Mouse (Mus musculus): ENCODE measurements around the gene B4gat1. TPM values are rescaled to one million over a fixed set of nuclear protein-coding genes. Genes with fewer than 3 reads are reported as not detected.

Gene B4gat1
- polyA plus RNA-seq, 1 experiment from 2014 or later, result 42.8 TPM

DNA sequence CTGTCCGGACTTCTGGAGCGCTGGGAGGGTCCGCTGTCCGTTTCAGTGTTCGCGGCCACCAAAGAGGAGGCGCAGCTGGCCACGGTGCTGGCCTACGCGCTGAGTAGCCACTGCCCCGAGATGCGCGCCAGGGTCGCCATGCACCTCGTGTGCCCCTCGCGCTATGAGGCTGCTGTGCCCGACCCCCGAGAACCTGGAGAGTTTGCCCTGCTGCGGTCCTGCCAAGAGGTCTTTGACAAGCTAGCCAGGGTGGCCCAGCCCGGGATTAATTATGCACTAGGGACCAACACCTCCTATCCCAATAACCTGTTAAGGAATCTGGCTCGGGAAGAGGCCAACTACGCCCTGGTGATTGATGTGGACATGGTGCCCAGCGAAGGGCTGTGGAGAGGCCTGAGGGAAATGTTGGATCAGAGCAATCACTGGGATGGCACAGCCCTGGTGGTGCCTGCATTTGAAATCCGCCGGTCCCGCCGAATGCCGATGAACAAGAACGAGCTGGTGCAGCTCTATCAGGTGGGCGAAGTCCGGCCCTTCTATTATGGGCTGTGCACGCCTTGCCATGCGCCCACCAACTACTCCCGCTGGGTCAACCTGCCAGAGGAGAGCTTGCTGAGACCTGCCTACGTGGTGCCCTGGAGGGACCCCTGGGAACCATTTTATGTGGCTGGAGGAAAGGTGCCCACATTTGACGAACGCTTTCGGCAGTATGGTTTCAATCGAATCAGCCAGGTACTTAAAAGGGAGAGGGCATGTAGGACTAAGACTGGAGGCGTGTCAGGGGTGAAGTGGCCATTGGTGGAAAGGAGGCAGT lies 882 bp downstream of the B4gat1 start:
- WGBS, result 17% methylated on average over 41 of the region's 41 CpGs
- no peaks in the 10 kb centered on the region for H3K27me3 ChIP-seq (ENCODE audit: insufficient read depth, poor library complexity, severe bottlenecking)

DNA sequence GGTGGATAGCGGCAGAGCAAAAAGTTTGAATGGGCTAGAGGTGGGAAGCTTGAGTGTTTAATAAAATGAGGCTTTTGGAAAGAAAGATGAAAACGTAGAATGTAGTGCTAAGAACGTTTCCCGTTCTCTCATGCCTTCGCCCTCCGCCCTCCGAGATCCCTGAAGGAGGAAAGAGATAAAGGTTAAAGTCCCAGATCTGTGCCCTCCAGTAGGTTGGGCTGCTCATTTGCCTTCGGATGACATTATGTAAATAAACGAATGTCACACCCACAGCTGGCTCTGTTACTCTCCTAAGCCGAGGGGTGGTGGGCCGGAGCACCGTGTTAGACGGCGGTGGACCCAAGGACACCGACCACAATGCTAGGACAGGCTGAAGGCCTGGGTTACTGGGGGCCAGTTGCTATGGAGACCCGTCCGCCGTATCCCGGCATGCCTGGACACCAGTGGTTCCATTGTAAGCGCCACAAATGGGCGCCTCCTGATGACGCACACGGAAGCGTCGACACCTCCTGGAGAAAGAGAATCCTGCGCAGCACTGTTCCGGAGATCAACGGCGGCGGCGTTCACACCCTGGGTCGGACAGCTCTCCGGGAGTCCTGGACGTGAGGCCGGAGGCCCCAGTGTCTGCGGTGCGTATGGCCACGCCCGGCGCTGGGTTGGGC lies 2.4 kb downstream of the B4gat1 start, which contains the start of gene Brms1:
Gene Brms1, plus strand, starts transcription at position 493 of the 662 bp plus-strand sequence.
- no peaks in the 10 kb centered on the region for H3K27me3 ChIP-seq (ENCODE audit: insufficient read depth, poor library complexity, severe bottlenecking)
- peaks cover 16% of the 10 kb centered on the region for H3K36me3 ChIP-seq
- peak within 1 kb of the TSS; percentile 84 for H3K27ac ChIP-seq
- WGBS, result 6% methylated on average over 40 of the region's 40 CpGs
- peak within 1 kb of the TSS; percentile 85 for H3K4me3 ChIP-seq
- H3K4me1 ChIP-seq, result peaks cover 33% of the 10 kb centered on the region
- peak; percentile 98 for DNase-seq (ENCODE audit: low spot score)
- no peaks in the 10 kb centered on the region for H3K9me3 ChIP-seq

More for the DNA sequence above, 882 bp downstream of the B4gat1 start:
- Histone ChIP-seq H3K36me3 (peaks cover 6% of the 10 kb centered on the region), H3K27ac (peak overlapping the region; percentile 87), H3K4me1 (peaks cover 33% of the 10 kb centered on the region), H3K9me3 (no peaks in the 10 kb centered on the region), H3K4me3 (peak overlapping the region; percentile 85)
- no peak for DNase-seq (ENCODE audit: low spot score)

DNA sequence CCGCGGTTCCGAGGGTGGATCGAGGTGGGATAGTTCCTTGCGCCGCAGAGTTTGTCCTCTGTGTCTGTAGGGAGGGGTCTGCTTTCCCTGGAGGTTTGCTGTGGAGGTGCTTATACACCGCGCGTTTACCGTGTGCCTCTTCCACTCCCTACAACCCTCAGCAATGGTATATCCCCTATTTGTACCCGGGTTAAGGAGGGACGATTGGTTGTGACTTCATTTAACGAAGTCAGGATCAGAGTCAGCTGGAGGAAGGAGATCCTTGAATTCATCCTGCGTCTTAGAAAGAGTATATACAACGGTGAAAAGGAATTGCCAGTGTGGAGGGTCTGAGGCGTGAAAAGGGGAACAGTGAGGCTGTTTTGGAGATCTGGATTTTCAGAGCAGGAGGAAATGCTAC lies 3.0 kb downstream of the B4gat1 start:
- H3K9me3 ChIP-seq, result no peaks in the 10 kb centered on the region
- WGBS, result 2% methylated on average over 16 of the region's 16 CpGs
- no peaks in the 10 kb centered on the region for H3K27me3 ChIP-seq (ENCODE audit: insufficient read depth, poor library complexity, severe bottlenecking)
- peaks cover 33% of the 10 kb centered on the region for H3K4me1 ChIP-seq
- peak overlapping the region; percentile 85 for H3K4me3 ChIP-seq
- DNase-seq (ENCODE audit: low spot score), result peak; percentile 61
- peaks cover 22% of the 10 kb centered on the region for H3K36me3 ChIP-seq
- H3K27ac ChIP-seq, result peak overlapping the region; percentile 84

DNA sequence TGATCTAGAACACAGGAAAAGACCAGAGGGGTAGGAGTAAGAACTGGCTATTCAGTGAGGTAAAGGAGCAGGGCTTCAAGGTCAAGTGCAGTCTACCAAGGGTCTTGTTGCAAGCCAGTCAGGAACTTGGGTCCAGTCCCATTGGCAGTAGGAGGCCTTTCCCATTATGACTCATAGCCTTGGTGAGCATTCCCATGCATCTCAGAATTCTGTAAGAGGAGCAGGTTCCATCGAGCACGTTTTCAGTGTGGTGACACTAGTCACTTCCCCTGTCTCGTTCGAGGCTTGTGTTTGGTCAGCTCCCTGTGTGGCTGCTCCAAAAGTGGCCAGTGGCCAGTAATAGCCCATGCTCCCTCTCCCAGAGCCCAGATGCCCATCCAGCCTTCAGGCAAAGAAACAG lies 6.9 kb downstream of the B4gat1 start:
- peaks cover 34% of the 10 kb centered on the region for H3K4me1 ChIP-seq
- H3K27me3 ChIP-seq (ENCODE audit: insufficient read depth, poor library complexity, severe bottlenecking), result peaks cover 7% of the 10 kb centered on the region; the same call in 1 of the 2 replicates
- 73% methylated on average over 4 of the region's 4 CpGs for WGBS
- no peak for DNase-seq (ENCODE audit: low spot score)
- no peak overlapping the region for H3K4me3 ChIP-seq
- no peak overlapping the region for H3K27ac ChIP-seq
- H3K36me3 ChIP-seq, result peaks cover 52% of the 10 kb centered on the region
- no peaks in the 10 kb centered on the region for H3K9me3 ChIP-seq

DNA sequence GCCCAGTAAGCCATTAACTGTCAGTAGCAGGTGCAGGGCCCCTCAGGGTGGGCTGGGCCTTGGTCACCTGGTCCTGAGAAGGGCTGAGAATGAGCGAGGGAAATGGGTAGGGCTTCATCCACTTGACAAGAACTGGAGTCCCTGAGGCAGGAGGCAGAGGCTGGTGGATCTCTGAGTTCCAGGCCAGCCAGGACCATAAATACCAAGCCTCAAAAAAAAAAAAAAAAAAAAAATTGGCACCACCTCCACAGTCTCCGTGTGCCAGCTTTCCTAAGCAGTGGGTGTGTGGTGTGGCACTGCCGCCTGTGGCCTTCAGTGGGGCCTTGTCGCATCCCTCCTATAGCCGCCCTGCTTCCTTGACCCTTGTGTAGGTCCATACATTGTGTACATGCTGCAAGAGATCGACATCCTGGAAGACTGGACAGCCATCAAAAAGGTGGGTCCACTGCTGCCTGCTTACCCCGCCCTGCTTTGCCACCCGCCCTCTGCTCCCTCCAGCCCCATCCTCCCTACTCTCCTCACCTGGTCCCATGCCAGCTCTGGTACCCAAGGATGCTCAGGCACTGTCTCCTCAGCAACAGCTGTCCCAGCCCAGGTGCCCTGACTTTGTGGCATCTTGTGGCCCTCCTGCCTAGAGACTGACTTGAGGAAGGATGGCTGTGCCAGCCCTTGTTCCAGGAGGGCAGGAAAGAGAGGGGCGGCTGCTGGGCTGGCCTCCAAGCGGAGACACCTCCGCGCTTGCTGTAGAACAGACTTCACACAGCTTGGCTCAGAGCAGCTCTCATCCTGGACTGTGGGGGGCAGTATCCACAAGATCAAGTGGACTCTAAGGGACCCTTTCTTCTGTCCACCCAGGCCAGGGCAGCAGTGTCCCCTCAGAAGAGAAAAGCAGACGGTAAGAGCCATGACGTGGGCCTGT lies 9.8 kb downstream of the B4gat1 start:
- no peak for DNase-seq (ENCODE audit: low spot score)
- no peak overlapping the region for H3K4me3 ChIP-seq
- peaks cover 35% of the 10 kb centered on the region for H3K27me3 ChIP-seq (ENCODE audit: insufficient read depth, poor library complexity, severe bottlenecking)
- H3K4me1 ChIP-seq, result peaks cover 47% of the 10 kb centered on the region
- H3K27ac ChIP-seq, result no peak overlapping the region
- H3K36me3 ChIP-seq, result peaks cover 58% of the 10 kb centered on the region
- no peaks in the 10 kb centered on the region for H3K9me3 ChIP-seq
- 82% methylated on average over 14 of the region's 14 CpGs for WGBS

DNA sequence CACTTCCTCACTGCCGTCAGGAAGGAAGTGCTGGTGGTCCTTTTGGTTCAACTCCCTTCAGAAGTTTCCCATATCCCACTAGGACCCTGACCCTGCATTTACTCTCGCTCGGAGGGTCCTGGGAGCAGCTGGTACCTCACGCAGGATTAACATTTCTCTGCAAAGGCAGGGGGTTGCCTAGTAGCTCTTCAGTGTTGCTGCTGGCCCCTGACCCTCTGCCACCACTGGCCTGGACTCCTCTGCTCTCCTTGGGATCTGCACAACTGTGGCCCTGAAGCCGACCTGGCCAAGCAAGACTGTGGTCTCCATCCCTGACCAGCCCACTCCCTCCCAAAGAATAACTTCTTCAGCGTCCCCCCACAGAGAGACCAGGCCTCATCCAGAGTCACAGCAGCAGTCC lies 10.7 kb downstream of the B4gat1 start:
- 79% methylated on average over 6 of the region's 6 CpGs for WGBS
- H3K36me3 ChIP-seq, result peaks cover 55% of the 10 kb centered on the region

DNA sequence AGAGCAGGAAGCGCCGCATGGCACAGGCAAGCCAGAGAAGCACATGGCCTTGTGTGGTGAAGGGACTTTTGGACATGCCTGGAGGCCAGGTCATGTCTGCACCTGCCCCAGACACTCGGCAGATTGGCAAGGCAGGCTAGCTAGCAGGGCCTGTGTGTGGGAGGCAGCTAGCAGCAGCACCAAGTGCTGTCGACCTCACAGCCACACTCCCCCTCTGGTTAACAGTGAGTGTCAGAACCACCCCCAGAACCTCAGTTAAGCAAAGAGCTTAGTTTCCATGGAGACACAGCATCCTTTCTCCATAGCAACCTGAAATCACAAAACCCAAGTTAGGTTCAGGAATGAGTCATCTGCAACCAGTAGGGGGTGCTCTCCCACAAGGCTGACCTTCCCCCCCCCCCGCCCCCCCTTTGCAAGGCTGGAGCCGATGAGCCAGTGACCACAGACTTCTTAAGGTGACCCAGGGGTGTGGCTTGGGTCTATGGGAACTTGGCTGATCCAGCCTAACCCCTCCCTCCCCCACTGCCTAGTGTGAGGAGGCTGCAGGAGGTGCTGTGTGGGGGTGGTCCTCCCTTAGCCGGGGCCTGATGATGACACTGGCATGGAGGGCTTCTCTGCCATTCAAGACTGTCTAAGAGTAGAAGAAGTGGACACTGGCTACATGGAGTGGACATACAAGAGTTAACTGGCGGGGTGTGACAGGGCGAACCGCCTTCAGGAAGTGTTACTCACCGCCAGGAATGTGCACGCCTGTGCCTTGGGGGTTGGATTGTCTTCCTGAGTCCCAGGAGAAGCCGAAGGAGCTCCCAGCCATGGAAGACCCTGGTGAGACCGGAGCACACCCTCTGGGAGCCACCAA lies 11.7 kb downstream of the B4gat1 start, which contains the start of gene Rin1:
Gene Rin1, plus strand, starts transcription at position 435 of the 859 bp plus-strand sequence.
- peaks cover 53% of the 10 kb centered on the region for H3K27me3 ChIP-seq (ENCODE audit: insufficient read depth, poor library complexity, severe bottlenecking)
- peak within 1 kb of the TSS; percentile 76 for H3K27ac ChIP-seq
- H3K9me3 ChIP-seq, result no peaks in the 10 kb centered on the region
- DNase-seq (ENCODE audit: low spot score), result peak; percentile 87
- H3K4me3 ChIP-seq, result peak within 1 kb of the TSS; percentile 49
- H3K36me3 ChIP-seq, result peaks cover 52% of the 10 kb centered on the region
- H3K4me1 ChIP-seq, result peaks cover 47% of the 10 kb centered on the region
- 16% methylated on average over 14 of the region's 14 CpGs for WGBS

More for the DNA sequence above, 10.7 kb downstream of the B4gat1 start:
- H3K27me3 ChIP-seq (ENCODE audit: insufficient read depth, poor library complexity, severe bottlenecking), result peaks cover 45% of the 10 kb centered on the region
- peaks cover 47% of the 10 kb centered on the region for H3K4me1 ChIP-seq
- DNase-seq (ENCODE audit: low spot score), result no peak
- no peaks in the 10 kb centered on the region for H3K9me3 ChIP-seq
- H3K27ac ChIP-seq, result 0 out of 2 replicates have a peak overlapping the region, but pooled peaks have one; percentile 22
- H3K4me3 ChIP-seq, result no peak overlapping the region

DNA sequence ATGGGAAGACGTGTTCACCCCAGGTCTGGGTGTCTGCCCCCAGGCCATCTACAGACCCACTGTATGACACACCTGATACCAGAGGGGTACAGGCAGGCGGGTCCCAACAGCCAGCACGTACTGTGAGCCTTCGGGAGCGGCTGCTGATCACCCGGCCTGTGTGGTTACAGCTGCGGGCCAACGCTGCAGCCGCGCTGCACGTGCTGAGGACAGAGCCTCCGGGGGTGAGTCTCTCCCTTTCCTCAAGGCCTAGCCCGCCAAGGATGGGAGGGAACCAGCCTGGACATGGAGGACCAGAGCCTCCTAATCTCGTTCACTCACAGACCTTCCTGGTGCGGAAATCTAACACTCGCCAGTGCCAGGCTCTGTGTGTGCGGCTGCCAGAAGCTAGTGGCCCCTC lies 12.4 kb downstream of the B4gat1 start:
- H3K27ac ChIP-seq, result peak overlapping the region; percentile 76
- peak overlapping the region; percentile 49 for H3K4me3 ChIP-seq
- peaks cover 44% of the 10 kb centered on the region for H3K36me3 ChIP-seq
- H3K27me3 ChIP-seq (ENCODE audit: insufficient read depth, poor library complexity, severe bottlenecking), result peaks cover 57% of the 10 kb centered on the region
- DNase-seq (ENCODE audit: low spot score), result no peak
- H3K4me1 ChIP-seq, result peaks cover 47% of the 10 kb centered on the region
- WGBS, result 4% methylated on average over 17 of the region's 17 CpGs
- no peaks in the 10 kb centered on the region for H3K9me3 ChIP-seq

DNA sequence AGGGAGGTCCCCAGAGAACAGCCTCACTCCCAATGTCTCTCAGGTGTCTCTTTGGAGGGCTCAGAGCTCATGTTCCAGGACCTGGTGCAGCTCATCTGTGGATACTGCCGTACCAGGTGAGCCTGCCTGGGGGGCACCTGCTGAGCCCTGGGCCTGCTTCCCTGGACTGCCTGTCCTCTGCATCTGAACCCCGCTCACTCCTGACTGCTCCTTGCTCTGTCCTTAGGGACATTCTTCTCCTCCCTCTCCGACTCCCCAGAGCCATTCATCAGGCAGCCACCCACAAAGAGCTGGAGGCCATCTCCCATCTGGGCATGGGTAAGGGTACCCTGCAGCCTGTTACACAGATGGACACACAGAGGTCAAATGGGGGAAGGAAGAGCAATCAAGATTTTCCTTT lies 12.9 kb downstream of the B4gat1 start:
- H3K27ac ChIP-seq, result peak overlapping the region; percentile 76
- peaks cover 57% of the 10 kb centered on the region for H3K27me3 ChIP-seq (ENCODE audit: insufficient read depth, poor library complexity, severe bottlenecking)
- 36% methylated on average over 3 of the region's 3 CpGs for WGBS

DNA sequence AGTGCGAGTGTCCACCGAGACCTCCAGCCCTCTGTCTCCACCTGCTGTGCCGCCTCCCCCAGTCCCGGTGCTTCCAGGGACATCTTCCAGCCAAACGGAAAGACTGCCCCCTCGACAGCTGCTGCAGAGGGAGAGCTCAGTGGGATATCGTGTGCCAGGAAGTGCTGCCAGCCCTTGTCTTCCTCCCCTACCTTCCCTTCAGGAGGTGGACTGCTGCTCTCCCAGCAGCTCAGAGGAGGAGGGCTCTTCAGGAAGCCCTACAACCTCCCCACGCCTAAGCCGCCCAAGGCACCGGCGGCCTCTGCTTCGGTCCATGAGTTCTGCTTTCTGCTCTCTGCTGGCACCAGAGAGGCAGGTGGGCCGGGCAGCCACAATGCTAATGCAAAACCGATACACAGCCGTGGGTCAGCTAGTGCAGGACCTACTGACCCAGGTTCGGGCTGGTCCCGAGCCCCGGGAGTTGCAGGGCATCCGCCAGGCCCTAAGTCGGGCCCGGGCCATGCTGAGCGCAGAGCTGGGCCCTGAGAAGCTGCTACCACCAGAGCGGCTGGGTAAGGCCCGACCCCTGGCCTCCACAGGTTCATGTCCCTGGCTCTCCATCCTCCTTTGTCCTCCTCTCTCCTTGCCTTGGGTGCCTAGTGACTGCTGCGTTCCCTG lies 13.7 kb downstream of the B4gat1 start:
- H3K9me3 ChIP-seq, result no peaks in the 10 kb centered on the region
- no peak for DNase-seq (ENCODE audit: low spot score)
- peaks cover 62% of the 10 kb centered on the region for H3K27me3 ChIP-seq (ENCODE audit: insufficient read depth, poor library complexity, severe bottlenecking)
- peaks cover 31% of the 10 kb centered on the region for H3K36me3 ChIP-seq
- peak overlapping the region; percentile 76; the same call in 1 of the 2 replicates for H3K27ac ChIP-seq
- 18% methylated on average over 25 of the region's 25 CpGs for WGBS
- peaks cover 59% of the 10 kb centered on the region for H3K4me1 ChIP-seq
- H3K4me3 ChIP-seq, result peak overlapping the region; percentile 49

More for the DNA sequence above, 12.9 kb downstream of the B4gat1 start:
- Histone ChIP-seq H3K4me1 (peaks cover 52% of the 10 kb centered on the region), H3K4me3 (peak overlapping the region; percentile 49), H3K36me3 (peaks cover 39% of the 10 kb centered on the region), H3K9me3 (no peaks in the 10 kb centered on the region)
- DNase-seq (ENCODE audit: low spot score), result no peak

DNA sequence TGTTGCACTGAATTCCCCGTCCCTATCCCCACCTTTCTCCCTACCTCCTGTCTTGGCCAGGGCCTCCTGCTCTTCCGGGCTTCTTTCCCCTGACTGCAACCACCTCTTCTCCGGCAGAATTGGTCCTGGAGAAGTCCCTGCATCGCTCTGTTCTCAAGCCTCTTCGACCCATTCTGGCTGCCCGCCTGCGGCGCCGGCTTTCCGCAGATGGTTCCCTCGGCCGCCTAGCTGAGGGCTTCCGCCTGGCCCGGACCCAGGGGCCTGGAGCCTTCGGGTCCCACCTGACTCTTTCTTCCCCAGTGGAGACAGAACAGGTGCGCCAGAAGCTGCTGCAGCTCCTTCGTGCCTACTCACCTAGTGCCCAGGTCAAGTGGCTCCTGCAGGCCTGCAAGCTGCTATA lies 14.2 kb downstream of the B4gat1 start:
- no peak for DNase-seq (ENCODE audit: low spot score)
- Histone ChIP-seq H3K4me1 (peaks cover 62% of the 10 kb centered on the region), H3K27me3 (ENCODE audit: insufficient read depth, poor library complexity, severe bottlenecking) (peaks cover 66% of the 10 kb centered on the region), H3K4me3 (no peak overlapping the region), H3K36me3 (peaks cover 26% of the 10 kb centered on the region), H3K27ac (no peak overlapping the region), H3K9me3 (no peaks in the 10 kb centered on the region)
- WGBS, result 55% methylated on average over 17 of the region's 17 CpGs
